Mouse (Mus musculus) embryonic facial prominence, embryonic 13.5 days (tissue): ENCODE results near the gene Megf6. TPM values are rescaled to one million over a fixed set of nuclear protein-coding genes. Genes with fewer than 3 reads are reported as not detected.

Experiments
- ATAC-seq: fragments of 200-750 bp; cut with Nextera tagmentation; 2 replicates; pipeline ENCODE4 v1.8.0; 2017; ENCODE audit warnings: low read depth; ENCODE audit not compliant: insufficient number of reproducible peaks, insufficient read depth, low FRiP score, low TSS enrichment
- H3K27ac ChIP-seq: fragments of 300-500 bp; sonication (generic); 2 replicates; pipeline ENCODE4 v1.5.1; 2015; ENCODE audit warnings: moderate library complexity, mild to moderate bottlenecking, inconsistent platforms
- H3K27me3 ChIP-seq: fragments of 300-500 bp; sonication (generic); 2 replicates; pipeline ENCODE4 v1.6.1; 2015; ENCODE audit warnings: mild to moderate bottlenecking, inconsistent platforms
- H3K36me3 ChIP-seq: fragments of 300-500 bp; sonication (generic); 2 replicates; pipeline ENCODE4 v1.6.1; 2015; ENCODE audit warnings: mild to moderate bottlenecking, inconsistent platforms
- H3K4me1 ChIP-seq: fragments of 300-500 bp; sonication (generic); 2 replicates; pipeline ENCODE4 v1.6.1; 2015; ENCODE audit warnings: inconsistent platforms
- H3K4me2 ChIP-seq: fragments of 300-500 bp; sonication (generic); 2 replicates; pipeline ENCODE4 v1.6.1; 2015; ENCODE audit warnings: moderate library complexity, mild to moderate bottlenecking, inconsistent platforms
- H3K4me3 ChIP-seq: fragments of 300-500 bp; sonication (generic); 2 replicates; pipeline ENCODE4 v1.5.1; 2015; ENCODE audit warnings: mild to moderate bottlenecking, inconsistent platforms
- H3K9ac ChIP-seq: fragments of 300-500 bp; sonication (generic); 2 replicates; pipeline ENCODE4 v1.6.1; 2015; ENCODE audit warnings: mild to moderate bottlenecking, inconsistent platforms
- H3K9me3 ChIP-seq: fragments of 300-500 bp; sonication (generic); 2 replicates; pipeline ENCODE4 v1.6.1; 2016; ENCODE audit warnings: inconsistent platforms
- WGBS: fragments of 180-500 bp; shearing (Covaris S2); methylation state at CpG from one replicate; pipeline ENCODE4 v1.1.7; 2015; ENCODE audit warnings: mixed read lengths; 5-methylcytosine and 5-hydroxymethylcytosine counted together
- polyA plus RNA-seq: library from polyadenylated mRNA; unstranded; fragments of >200 nt; fragmentation: Nextera tagmentation; extraction: Ambion mirVana; gene quantifications from 2 replicates; pipeline ENCODE4 v1.2.1, GENCODE M21; 2015

Megf6 gene
- polyA plus RNA-seq, 1 experiment from 2014 or later = 99.7 TPM

DNA sequence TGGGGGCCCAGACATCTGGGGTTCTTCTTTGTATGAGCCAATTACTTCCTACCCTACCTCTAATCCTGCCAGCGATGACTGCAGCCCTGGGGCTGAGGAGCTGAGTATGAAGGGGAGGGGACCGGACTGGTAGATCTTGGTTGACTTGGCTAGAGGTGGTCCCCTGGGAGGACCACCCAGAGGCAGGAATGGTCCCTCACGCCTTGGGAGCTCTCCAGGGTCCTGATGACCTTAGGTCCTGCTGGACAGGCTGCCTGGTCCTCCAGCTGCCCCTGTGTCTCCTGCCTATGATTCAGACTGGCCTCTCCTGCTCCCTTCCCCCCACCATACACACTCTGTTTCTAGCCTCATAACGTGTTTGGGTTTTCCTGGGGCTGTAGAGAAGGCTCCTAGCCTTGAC, 91.5 kb downstream of the Megf6 start:
- ATAC-seq = no peak
- Histone ChIP-seq H3K4me1 (peaks cover 21% of the 10 kb centered on the region), H3K27ac (no peak overlapping the region), H3K27me3 (no peaks in the 10 kb centered on the region), H3K9ac (no peak overlapping the region), H3K36me3 (peaks cover 92% of the 10 kb centered on the region), H3K4me2 (no peak overlapping the region), H3K4me3 (no peak overlapping the region), H3K9me3 (peaks cover 6% of the 10 kb centered on the region; the same call in 1 of the 2 replicates)
- WGBS = 43% methylated on average over 4 of the region's 4 CpGs

DNA sequence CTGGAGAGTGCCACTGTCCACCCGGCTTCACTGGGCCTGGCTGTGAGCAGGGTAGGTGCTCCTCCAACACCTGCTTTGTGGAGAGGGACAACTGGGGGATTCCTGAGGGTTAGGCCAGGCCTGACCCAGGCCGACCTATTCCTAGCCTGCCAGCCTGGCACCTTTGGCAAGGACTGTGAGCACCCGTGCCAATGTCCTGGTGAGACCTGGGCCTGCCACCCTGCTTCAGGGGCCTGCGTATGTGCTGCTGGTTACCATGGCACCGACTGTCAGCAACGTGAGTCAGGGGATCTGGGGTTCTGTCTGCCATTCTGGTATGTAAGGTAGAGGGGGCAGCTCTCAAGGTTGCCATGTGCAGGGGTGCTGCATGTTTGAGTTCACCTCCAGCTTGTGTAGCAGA, 97.0 kb downstream of the Megf6 start:
- no peak overlapping the region for H3K4me2 ChIP-seq
- H3K36me3 ChIP-seq = peaks cover 97% of the 10 kb centered on the region
- H3K4me3 ChIP-seq = no peak overlapping the region
- H3K9me3 ChIP-seq = peaks cover 6% of the 10 kb centered on the region; the same call in 1 of the 2 replicates
- no peaks in the 10 kb centered on the region for H3K27me3 ChIP-seq
- H3K4me1 ChIP-seq = 0 out of 2 replicates have a peak, but pooled peaks cover 6% of the 10 kb centered on the region
- no peak overlapping the region for H3K27ac ChIP-seq
- 84% methylated on average over 6 of the region's 6 CpGs for WGBS
- H3K9ac ChIP-seq = no peak overlapping the region
- no peak for ATAC-seq

DNA sequence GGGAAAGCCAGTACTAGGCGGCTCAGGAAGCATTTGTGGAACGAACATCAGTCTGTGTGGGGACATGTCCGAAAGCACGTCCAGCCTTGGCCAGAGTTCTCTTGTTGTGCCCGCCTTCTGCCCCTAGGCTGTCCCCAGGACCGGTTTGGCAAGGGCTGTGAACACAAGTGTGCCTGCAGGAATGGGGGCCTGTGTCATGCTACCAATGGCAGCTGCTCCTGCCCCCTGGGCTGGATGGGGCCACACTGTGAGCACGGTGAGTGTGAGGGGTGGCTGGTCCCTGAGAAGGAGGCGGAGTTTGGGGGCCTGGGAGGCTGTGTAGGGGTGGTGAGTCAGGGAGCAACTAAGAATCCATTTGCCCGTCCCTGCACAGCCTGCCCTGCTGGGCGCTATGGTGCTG, 99.0 kb downstream of the Megf6 start:
- Histone ChIP-seq H3K4me1 (0 out of 2 replicates have a peak, but pooled peaks cover 6% of the 10 kb centered on the region), H3K4me3 (no peak overlapping the region), H3K27ac (no peak overlapping the region), H3K36me3 (peaks cover 94% of the 10 kb centered on the region), H3K9me3 (no peaks in the 10 kb centered on the region), H3K27me3 (no peaks in the 10 kb centered on the region), H3K9ac (0 out of 2 replicates have a peak overlapping the region, but pooled peaks have one; percentile 6), H3K4me2 (no peak overlapping the region)
- no peak for ATAC-seq
- 34% methylated on average over 10 of the region's 10 CpGs for WGBS

DNA sequence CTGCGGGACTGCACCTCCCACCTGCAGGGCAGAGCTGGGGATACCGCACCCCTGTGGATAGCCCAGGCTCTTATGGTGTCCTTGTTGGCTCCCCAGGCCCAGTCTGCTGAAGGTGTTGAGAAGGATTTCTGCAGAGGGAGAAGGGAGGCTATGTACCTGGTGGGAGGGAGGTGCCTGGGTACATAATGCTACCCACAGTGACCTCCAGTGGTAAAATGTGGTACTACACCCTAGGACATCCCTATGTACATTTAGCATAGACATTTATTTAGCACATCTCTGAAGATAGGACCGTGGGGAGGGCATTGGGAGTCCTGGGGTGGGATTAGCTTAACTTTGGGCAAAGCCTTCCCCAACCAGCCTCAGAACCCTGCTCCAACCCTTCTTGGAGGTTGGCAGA, 102.5 kb downstream of the Megf6 start:
- no peak overlapping the region for H3K27ac ChIP-seq
- H3K9me3 ChIP-seq = no peaks in the 10 kb centered on the region
- 48% methylated on average over 3 of the region's 3 CpGs for WGBS
- no peak for ATAC-seq
- H3K4me2 ChIP-seq = no peak overlapping the region
- H3K4me1 ChIP-seq = 0 out of 2 replicates have a peak, but pooled peaks cover 6% of the 10 kb centered on the region
- no peaks in the 10 kb centered on the region for H3K27me3 ChIP-seq
- H3K4me3 ChIP-seq = no peak overlapping the region
- peaks cover 89% of the 10 kb centered on the region for H3K36me3 ChIP-seq
- H3K9ac ChIP-seq = no peak overlapping the region

DNA sequence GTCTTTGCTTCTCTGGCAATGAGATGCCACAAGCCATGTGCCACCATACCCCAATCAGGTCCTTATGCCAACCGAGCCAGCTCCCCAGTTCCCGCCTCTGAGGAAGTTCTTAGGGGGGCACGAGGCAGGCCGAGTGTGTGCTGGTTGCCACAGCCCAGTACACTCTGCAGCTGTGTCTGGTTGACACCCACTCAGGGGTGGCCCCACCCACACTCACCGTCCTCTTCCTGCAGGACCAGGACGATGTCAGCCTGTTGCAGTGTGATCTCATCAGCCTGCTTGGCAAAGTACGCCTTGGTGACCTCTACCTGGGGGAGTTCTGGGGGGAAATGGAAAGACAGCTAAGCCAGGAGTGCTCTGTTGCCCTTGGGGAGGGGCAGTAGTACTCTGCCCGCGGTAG, 109.0 kb downstream of the Megf6 start:
- no peaks in the 10 kb centered on the region for H3K27me3 ChIP-seq
- no peak overlapping the region for H3K4me2 ChIP-seq
- H3K9me3 ChIP-seq = no peaks in the 10 kb centered on the region
- WGBS = 81% methylated on average over 9 of the region's 9 CpGs
- peaks cover 30% of the 10 kb centered on the region for H3K36me3 ChIP-seq
- H3K4me3 ChIP-seq = no peak overlapping the region
- no peak overlapping the region for H3K9ac ChIP-seq
- H3K27ac ChIP-seq = no peak overlapping the region
- peaks cover 9% of the 10 kb centered on the region; the same call in 1 of the 2 replicates for H3K4me1 ChIP-seq
- ATAC-seq = no peak

DNA sequence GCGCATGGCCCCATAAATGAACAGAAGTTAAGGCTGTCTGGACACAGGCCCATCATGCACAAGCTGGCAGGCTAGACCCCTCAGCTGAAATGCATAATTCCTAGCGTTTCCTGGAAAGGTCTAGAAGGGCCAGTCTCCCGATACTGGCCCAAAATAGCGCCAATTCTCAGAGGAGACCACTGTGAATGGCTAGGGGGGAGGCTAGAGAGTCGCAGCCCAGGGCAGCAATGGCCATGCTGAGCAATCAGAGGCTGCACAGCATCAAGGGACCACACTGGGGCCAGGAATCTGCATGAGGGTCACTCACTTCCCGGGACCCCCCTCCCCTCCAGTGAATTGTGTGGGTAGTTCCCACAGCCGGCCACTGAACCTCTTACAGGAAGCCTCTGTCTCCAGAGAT, 113.1 kb downstream of the Megf6 start:
- Histone ChIP-seq H3K36me3 (no peaks in the 10 kb centered on the region), H3K4me1 (peaks cover 14% of the 10 kb centered on the region; the same call in 1 of the 2 replicates), H3K4me2 (no peak overlapping the region), H3K9me3 (no peaks in the 10 kb centered on the region), H3K9ac (peak overlapping the region; percentile 11; the same call in 1 of the 2 replicates), H3K4me3 (no peak overlapping the region), H3K27ac (no peak overlapping the region), H3K27me3 (no peaks in the 10 kb centered on the region)
- WGBS = 68% methylated on average over 7 of the region's 7 CpGs
- no peak for ATAC-seq

DNA sequence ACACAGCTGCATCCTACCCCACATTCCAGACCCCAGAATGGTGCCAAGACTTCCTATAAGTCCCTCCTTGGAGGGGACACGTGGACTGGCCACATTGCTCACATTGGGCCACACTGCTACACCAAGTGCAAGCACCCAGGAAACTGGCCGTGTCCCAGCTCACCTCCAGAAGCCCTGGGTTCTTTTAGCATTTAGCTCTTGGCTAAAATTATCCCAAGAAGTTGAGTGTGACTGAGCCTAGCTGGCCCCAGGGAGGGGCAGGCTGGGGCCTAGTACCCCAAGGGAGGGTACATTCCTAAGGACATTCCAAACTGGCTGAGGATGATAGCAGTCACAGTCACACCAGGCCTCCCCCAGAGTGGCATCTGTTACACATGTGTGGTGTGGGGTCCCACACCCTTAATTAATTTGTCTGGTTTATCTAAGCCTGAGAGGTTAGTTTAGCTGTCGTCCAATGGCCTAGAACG, 123.2 kb downstream of the Megf6 start:
- no peaks in the 10 kb centered on the region for H3K36me3 ChIP-seq
- no peak overlapping the region for H3K4me2 ChIP-seq
- peaks cover 5% of the 10 kb centered on the region for H3K27me3 ChIP-seq
- no peak for ATAC-seq
- H3K9me3 ChIP-seq = no peaks in the 10 kb centered on the region
- peak overlapping the region; percentile 55; the same call in 1 of the 2 replicates for H3K27ac ChIP-seq
- WGBS = 27% methylated on average over 4 of the region's 4 CpGs
- 0 out of 2 replicates have a peak overlapping the region, but pooled peaks have one; percentile 36 for H3K9ac ChIP-seq
- no peak overlapping the region for H3K4me3 ChIP-seq
- peaks cover 19% of the 10 kb centered on the region for H3K4me1 ChIP-seq

DNA sequence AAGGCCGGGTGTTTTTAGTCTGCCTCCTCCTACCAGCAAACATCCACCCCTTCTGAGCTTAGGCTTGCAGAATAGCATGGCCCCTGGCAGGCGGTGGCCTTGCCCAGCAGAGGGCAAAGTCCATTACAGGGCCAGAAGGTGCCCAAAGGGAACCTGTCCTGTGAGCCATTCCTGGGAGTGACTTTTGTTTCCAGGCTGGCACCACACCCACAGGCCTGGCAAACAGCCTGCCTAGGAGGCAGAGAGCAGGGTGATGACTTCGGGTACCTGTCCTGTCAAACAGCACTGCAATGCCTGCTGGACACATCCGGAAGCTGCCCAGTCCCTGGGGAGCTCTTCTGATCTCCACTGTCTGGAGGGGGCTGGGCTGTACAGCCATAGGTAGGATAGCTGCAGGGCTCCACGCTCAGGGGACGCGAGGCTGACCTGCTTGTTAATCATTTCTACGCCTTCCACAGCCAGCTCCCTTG, 123.8 kb downstream of the Megf6 start:
- ATAC-seq = no peak
- 40% methylated on average over 8 of the region's 8 CpGs for WGBS

DNA sequence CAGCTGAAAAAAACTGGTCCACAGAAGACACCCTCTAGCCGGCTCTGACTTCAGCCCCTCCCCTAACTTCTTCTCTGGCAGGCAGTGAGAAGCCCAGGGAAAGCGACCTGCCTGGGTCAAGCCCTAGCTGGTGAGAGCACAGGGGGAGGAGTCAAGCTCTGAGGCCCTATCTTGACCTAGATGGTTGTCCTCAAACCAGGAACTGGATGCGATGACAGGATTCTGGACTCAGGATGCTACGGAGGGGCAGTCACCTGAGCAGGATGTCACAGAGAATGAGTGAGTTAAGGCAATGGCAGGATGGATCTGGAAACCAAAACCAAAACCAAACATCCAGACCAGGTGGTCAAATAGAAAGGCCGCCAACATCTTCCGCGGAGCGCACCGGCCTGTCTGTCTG, 127.2 kb downstream of the Megf6 start:
- no peak overlapping the region for H3K27ac ChIP-seq
- H3K4me2 ChIP-seq = no peak overlapping the region

More for the DNA sequence above, 123.8 kb downstream of the Megf6 start:
- Histone ChIP-seq H3K36me3 (no peaks in the 10 kb centered on the region), H3K4me2 (no peak overlapping the region), H3K4me3 (no peak overlapping the region), H3K27me3 (peaks cover 11% of the 10 kb centered on the region), H3K4me1 (peaks cover 22% of the 10 kb centered on the region), H3K9me3 (no peaks in the 10 kb centered on the region), H3K27ac (peak overlapping the region; percentile 55; the same call in 1 of the 2 replicates), H3K9ac (0 out of 2 replicates have a peak overlapping the region, but pooled peaks have one; percentile 36)

DNA sequence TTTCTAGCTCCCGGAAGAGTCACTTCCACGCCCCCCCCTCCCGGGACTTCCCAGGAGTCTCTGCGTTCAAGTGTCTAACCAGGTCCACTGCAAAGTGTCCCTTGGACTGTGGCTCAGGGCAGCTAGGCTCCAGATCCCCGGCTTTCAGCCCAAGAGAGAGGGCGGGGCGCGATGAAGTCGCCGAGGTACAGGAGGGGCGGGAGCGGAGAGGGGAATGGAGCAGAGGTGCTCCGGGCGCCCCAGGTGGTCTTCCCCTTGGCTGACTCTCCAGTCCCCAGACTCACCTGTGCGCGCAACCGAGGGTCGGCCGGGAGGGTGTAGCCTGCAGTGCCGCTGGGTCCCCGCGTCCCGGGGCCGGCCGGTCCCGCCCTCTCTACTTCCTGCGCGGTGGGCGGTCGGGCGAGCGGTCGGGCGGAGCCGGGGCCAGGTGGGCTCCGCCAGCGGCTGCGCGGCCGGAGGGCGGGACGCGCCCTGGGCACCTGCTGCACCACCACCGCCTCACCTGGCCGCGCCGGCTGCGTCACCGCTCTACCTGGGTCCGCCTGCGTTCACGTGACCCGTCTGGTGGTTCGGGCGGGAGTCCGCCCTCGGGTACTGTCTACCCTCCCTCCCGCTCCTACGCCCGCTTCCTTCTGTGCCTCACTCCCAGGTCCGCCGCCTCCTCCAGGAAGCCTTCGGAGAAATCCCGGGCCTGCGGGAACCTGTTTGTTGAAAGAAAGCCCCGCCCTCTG, 129.2 kb downstream of the Megf6 start:
- Histone ChIP-seq H3K27ac (no peak overlapping the region; the same call in 1 of the 2 replicates), H3K27me3 (peaks cover 33% of the 10 kb centered on the region), H3K9me3 (no peaks in the 10 kb centered on the region), H3K4me3 (peak overlapping the region; percentile 56), H3K36me3 (no peaks in the 10 kb centered on the region), H3K4me2 (peak overlapping the region; percentile 96), H3K9ac (peak overlapping the region; percentile 71), H3K4me1 (peaks cover 20% of the 10 kb centered on the region)
- WGBS = under 1% methylated on average over 65 of the region's 66 CpGs
- ATAC-seq = peak; percentile 50

More for the DNA sequence above, 127.2 kb downstream of the Megf6 start:
- Histone ChIP-seq H3K4me1 (peaks cover 35% of the 10 kb centered on the region), H3K4me3 (no peak overlapping the region), H3K9me3 (no peaks in the 10 kb centered on the region), H3K27me3 (peaks cover 33% of the 10 kb centered on the region), H3K36me3 (no peaks in the 10 kb centered on the region), H3K9ac (no peak overlapping the region)
- no peak for ATAC-seq
- 42% methylated on average over 9 of the region's 9 CpGs for WGBS

DNA sequence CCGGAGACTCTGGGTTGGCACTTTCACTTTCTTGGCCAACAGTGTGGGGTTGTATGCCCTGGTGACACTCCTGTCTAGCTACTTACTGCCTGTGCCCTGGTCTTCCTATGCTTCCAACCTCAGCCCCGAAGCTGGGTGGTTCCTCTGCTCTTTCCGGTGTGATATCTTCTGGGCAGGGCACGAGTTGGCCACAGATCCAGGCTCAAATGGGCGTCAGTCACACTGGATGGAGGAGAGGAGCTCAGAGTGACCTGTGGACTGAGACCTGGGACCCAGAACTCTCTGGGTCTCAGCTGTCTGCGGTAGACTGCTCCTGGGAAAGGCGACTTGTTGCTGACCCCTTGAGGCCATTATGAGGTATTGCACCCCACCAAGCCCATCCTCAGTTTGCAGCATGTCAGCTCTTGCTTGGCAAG, 130.9 kb downstream of the Megf6 start, which contains the start of gene Arhgef16:
TSS of gene Arhgef16 (minus strand) at position 211 of the 416 bp plus-strand sequence.
- Histone ChIP-seq H3K36me3 (no peaks in the 10 kb centered on the region), H3K9me3 (no peaks in the 10 kb centered on the region), H3K4me1 (peaks cover 20% of the 10 kb centered on the region), H3K4me2 (no peak within 1 kb of the TSS), H3K9ac (no peak within 1 kb of the TSS), H3K4me3 (no peak within 1 kb of the TSS; the same call in 1 of the 2 replicates), H3K27me3 (peaks cover 33% of the 10 kb centered on the region), H3K27ac (no peak within 1 kb of the TSS)
- no peak for ATAC-seq
- 27% methylated on average over 7 of the region's 7 CpGs for WGBS

DNA sequence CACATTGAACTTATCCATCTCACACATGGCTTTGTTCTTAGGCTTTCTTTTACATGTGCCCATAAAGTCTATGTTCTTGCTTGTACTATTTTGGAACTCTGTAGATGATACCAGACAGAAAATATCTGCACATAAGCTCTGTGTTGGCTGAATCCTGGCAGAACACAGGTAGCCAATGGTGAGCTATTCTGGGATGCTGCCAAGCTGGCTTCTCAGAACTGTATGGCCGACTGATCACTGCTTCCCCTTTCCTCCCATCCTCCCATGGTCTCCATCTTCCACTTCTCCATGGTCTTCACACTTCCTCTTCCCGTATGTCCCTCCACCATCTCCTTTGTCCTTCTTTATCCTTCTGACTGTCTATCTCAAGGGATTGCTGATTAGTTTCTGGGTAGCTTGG, 138.6 kb downstream of the Megf6 start:
- no peak for ATAC-seq
- no peak overlapping the region for H3K4me3 ChIP-seq
- H3K27ac ChIP-seq = no peak overlapping the region
- H3K4me1 ChIP-seq = 0 out of 2 replicates have a peak, but pooled peaks cover 3% of the 10 kb centered on the region
- no peaks in the 10 kb centered on the region for H3K36me3 ChIP-seq
- H3K9me3 ChIP-seq = no peaks in the 10 kb centered on the region
- H3K27me3 ChIP-seq = no peaks in the 10 kb centered on the region
- 84% methylated on average over 2 of the region's 2 CpGs for WGBS
- no peak overlapping the region for H3K4me2 ChIP-seq
- no peak overlapping the region for H3K9ac ChIP-seq
